In genomic region chr9:88542816-88543215, GRCm38 (mm10) we compare ENCODE assay signal across 8 mouse cellular contexts. TPM values are rescaled to one million over a fixed set of nuclear protein-coding genes. Genes with fewer than 3 reads are reported as not detected.
A peak's percentile ranks its signal among the peaks of the same experiment; 100 is the strongest.
DNase-seq lines count a peak whose midpoint lies in the region; ATAC-seq and TF ChIP-seq lines count a peak whose summit lies in the region.

No protein-coding gene starts in this region.

- WGBS in heart, embryonic 12.5 days, result 25% methylated on average over 2 of the region's 2 CpGs
- WGBS in intestine, postnatal 0 days, result 14% methylated on average over 2 of the region's 2 CpGs

- no peaks in the 10 kb centered on the region for H3K27me3 ChIP-seq in heart, embryonic 12.5 days (replicated peaks)
- H3K27me3 ChIP-seq in intestine, postnatal 0 days (replicated peaks; ENCODE audit: control insufficient read depth, insufficient read depth, low read length), result no peaks in the 10 kb centered on the region

- peak; percentile 21 to 55 for DNase-seq in heart, postnatal 10 days
- peak; percentile 16 for DNase-seq in thymus, postnatal 14 days
- no peak for DNase-seq in thymus, postnatal 25 days
- no peak for DNase-seq in urinary bladder, postnatal 10 days (ENCODE audit: low spot score)
- DNase-seq in gastrocnemius, postnatal 10 days, result no peak
- DNase-seq in testis, postnatal 10 days (ENCODE audit: low spot score), result no peak

- no peak overlapping the region for H3K4me2 ChIP-seq in heart, embryonic 12.5 days
- H3K4me2 ChIP-seq in intestine, postnatal 0 days (replicated peaks; ENCODE audit: low read depth), result no peak overlapping the region

- no peaks in the 10 kb centered on the region for H3K4me1 ChIP-seq in heart, embryonic 12.5 days (replicated peaks)
- H3K4me1 ChIP-seq in intestine, postnatal 0 days (replicated peaks; ENCODE audit: control insufficient read depth, insufficient read depth, low read length), result no peaks in the 10 kb centered on the region

- no peak overlapping the region for H3K4me3 ChIP-seq in heart, embryonic 12.5 days
- no peak overlapping the region for H3K4me3 ChIP-seq in intestine, postnatal 0 days (ENCODE audit: low read depth, low read length)

- H3K9ac ChIP-seq in heart, embryonic 12.5 days, result no peak overlapping the region
- no peak overlapping the region for H3K9ac ChIP-seq in intestine, postnatal 0 days (ENCODE audit: low read depth, low read length)

- no peaks in the 10 kb centered on the region for H3K9me3 ChIP-seq in heart, embryonic 12.5 days (replicated peaks)
- H3K9me3 ChIP-seq in intestine, postnatal 0 days (ENCODE audit: control insufficient read depth), result no peaks in the 10 kb centered on the region

- intact Hi-C loops in heart, postnatal 10 days (cut with DNase I), result loop anchor here (10.0 kb wide), 1 partner anchor 172 kb away; no protein-coding TSS in a partner anchor

- ATAC-seq in heart, embryonic 12.5 days (ENCODE audit: insufficient number of reproducible peaks, low FRiP score), result no peak
- ATAC-seq in intestine, postnatal 0 days, result no peak

- TF ChIP-seq CTCF in intestine, postnatal 0 days (IDR thresholded peaks at IDR 0.05; ENCODE audit: low read depth), result peak; percentile 69

- no peaks in the 10 kb centered on the region for H3K36me3 ChIP-seq in heart, embryonic 12.5 days
- no peaks in the 10 kb centered on the region for H3K36me3 ChIP-seq in intestine, postnatal 0 days (ENCODE audit: control insufficient read depth, insufficient read depth)

- no peak overlapping the region for H3K27ac ChIP-seq in heart, embryonic 12.5 days (ENCODE audit: poor library complexity, severe bottlenecking)
- no peak overlapping the region for H3K27ac ChIP-seq in intestine, postnatal 0 days (ENCODE audit: low read depth, low read length)

RNA-seq across cellular contexts. Expression of gene Zfp949, which starts 5.0 kb away (rescaled TPM):
- total RNA-seq in heart, postnatal 10 days (2021), result 1 to 10 TPM; 7.1 to 7.2 TPM
- 5.9 and 6.9 TPM in 2 replicates for polyA plus RNA-seq in heart, embryonic 12.5 days (2016; fragmentation: Nextera tagmentation; extraction: Ambion mirVana)
- polyA plus RNA-seq in intestine, postnatal 0 days (2015; fragmentation: Nextera tagmentation; extraction: Ambion mirVana), result 3.6 and 4.7 TPM in 2 replicates
- total RNA-seq in gastrocnemius, postnatal 10 days (2021), result 1 to 10 TPM; 6.4 to 7.1 TPM

RNA-seq across cellular contexts. Expression of gene Trim43a, which starts 37.9 kb away (rescaled TPM):
- under 1 TPM in 1 of 2 experiments, not detected in 1; 0.15 TPM for total RNA-seq in heart, postnatal 10 days (2021)
- polyA plus RNA-seq in heart, embryonic 12.5 days (2016; fragmentation: Nextera tagmentation; extraction: Ambion mirVana), result 0.21 and 0.45 TPM in 2 replicates
- not detected in 2 replicates for polyA plus RNA-seq in intestine, postnatal 0 days (2015; fragmentation: Nextera tagmentation; extraction: Ambion mirVana)
- total RNA-seq in gastrocnemius, postnatal 10 days (2021), result not detected

Comparison
In these comparisons a context has a peak if more than half of its experiments do, and no peak if none do; other contexts are left out.
1. DNase-seq: peak in heart, postnatal 10 days (2 of 2) and thymus, postnatal 14 days (single experiment); none in thymus, postnatal 25 days (single experiment), urinary bladder, postnatal 10 days (single experiment), gastrocnemius, postnatal 10 days (single experiment) and testis, postnatal 10 days (single experiment).